Mouse (Mus musculus): Measurements from ENCODE around the gene Fbxw16. TPM values are rescaled to one million over a fixed set of nuclear protein-coding genes. Genes with fewer than 3 reads are reported as not detected.
"Not testable (repeated sequence)": the region's sequence is repeated elsewhere in the genome, so short reads cannot be mapped to it uniquely, and the experiment has no call there.

Gene Fbxw16
- polyA plus RNA-seq (2016; fragmentation: Nextera tagmentation; extraction: Ambion mirVana), result not detected in 2 replicates

- Histone ChIP-seq H3K4me1 (no peaks in the 10 kb centered on the region), H3K4me2 (replicated peaks) (no peak within 1 kb of the TSS), H3K27ac (no peak within 1 kb of the TSS), H3K27me3 (no peaks in the 10 kb centered on the region), H3K9ac (no peak within 1 kb of the TSS), H3K36me3 (no peaks in the 10 kb centered on the region), H3K9me3 (no peaks in the 10 kb centered on the region), H3K4me3 (no peak within 1 kb of the TSS)
- no peak for ATAC-seq (ENCODE audit: insufficient number of reproducible peaks, insufficient read depth, low FRiP score, low TSS enrichment)
Observed at GRCm38 (mm10) chr9:109449040-109449439, at the start of gene Fbxw16. Gene Fbxw16, minus strand, starts transcription at chr9:109449140.

- 64% methylated on average over 1 of the region's 1 CpGs for WGBS
- not testable (repeated sequence) for ATAC-seq (ENCODE audit: insufficient number of reproducible peaks, insufficient read depth, low FRiP score, low TSS enrichment); H3K4me3 ChIP-seq
Observed at GRCm38 (mm10) chr9:109495775-109496174, 46.8 kb upstream of the Fbxw16 start, which contains the start of gene Fbxw19. Gene Fbxw19, minus strand, starts transcription at chr9:109495875.

GRCm38 (mm10) chr9:109432956-109433355 lies 16.0 kb downstream of the Fbxw16 start:
- no peak for ATAC-seq (ENCODE audit: insufficient number of reproducible peaks, insufficient read depth, low FRiP score, low TSS enrichment)
- no peak overlapping the region for H3K27ac ChIP-seq
- H3K4me1 ChIP-seq, result no peaks in the 10 kb centered on the region
- H3K9ac ChIP-seq, result no peak overlapping the region
- H3K36me3 ChIP-seq, result no peaks in the 10 kb centered on the region
- no peak overlapping the region for H3K4me3 ChIP-seq
- H3K27me3 ChIP-seq, result no peaks in the 10 kb centered on the region
- H3K9me3 ChIP-seq, result no peaks in the 10 kb centered on the region
- WGBS, result 87% methylated on average over 1 of the region's 1 CpGs
- H3K4me2 ChIP-seq (replicated peaks), result no peak overlapping the region

More at GRCm38 (mm10) chr9:109495775-109496174, 46.8 kb upstream of the Fbxw16 start, which contains the start of gene Fbxw19:
- not testable (repeated sequence) for H3K9ac ChIP-seq; H3K4me2 ChIP-seq (replicated peaks); H3K9me3 ChIP-seq; H3K4me1 ChIP-seq; H3K27ac ChIP-seq; H3K27me3 ChIP-seq; H3K36me3 ChIP-seq

GRCm38 (mm10) chr9:109404196-109404595 lies 44.7 kb downstream of the Fbxw16 start, which contains the start of gene Fbxw22:
Gene Fbxw22, minus strand, starts transcription at chr9:109404296.
- not testable (repeated sequence) for H3K27ac ChIP-seq; H3K27me3 ChIP-seq; H3K4me2 ChIP-seq (replicated peaks); H3K4me1 ChIP-seq; H3K36me3 ChIP-seq; ATAC-seq (ENCODE audit: insufficient number of reproducible peaks, insufficient read depth, low FRiP score, low TSS enrichment); H3K9ac ChIP-seq; H3K9me3 ChIP-seq; H3K4me3 ChIP-seq
- 77% methylated on average over 4 of the region's 4 CpGs for WGBS

Other genes with a start within 250 kb of the Fbxw16 start
- not detected in 2 replicates for gene Fbxw20, start 214.4 kb downstream of the Fbxw16 start, polyA plus RNA-seq (2016; fragmentation: Nextera tagmentation; extraction: Ambion mirVana)
- gene Fbxw14, start 161.5 kb downstream of the Fbxw16 start, polyA plus RNA-seq (2016; fragmentation: Nextera tagmentation; extraction: Ambion mirVana), result not detected in 2 replicates
- gene Fbxw28, start 109.5 kb downstream of the Fbxw16 start, polyA plus RNA-seq (2016; fragmentation: Nextera tagmentation; extraction: Ambion mirVana), result not detected in 2 replicates
- not detected in 2 replicates for gene Fbxw22, start 44.8 kb downstream of the Fbxw16 start, polyA plus RNA-seq (2016; fragmentation: Nextera tagmentation; extraction: Ambion mirVana)
- gene Fbxw19, start 46.7 kb upstream of the Fbxw16 start, polyA plus RNA-seq (2016; fragmentation: Nextera tagmentation; extraction: Ambion mirVana), result not detected in 2 replicates
- not detected in 2 replicates for gene Fbxw15, start 119.1 kb upstream of the Fbxw16 start, polyA plus RNA-seq (2016; fragmentation: Nextera tagmentation; extraction: Ambion mirVana)
- gene Fbxw24, start 176.9 kb upstream of the Fbxw16 start, polyA plus RNA-seq (2016; fragmentation: Nextera tagmentation; extraction: Ambion mirVana), result not detected in 2 replicates
- not detected in 2 replicates for gene Fbxw25, start 215.5 kb upstream of the Fbxw16 start, polyA plus RNA-seq (2016; fragmentation: Nextera tagmentation; extraction: Ambion mirVana)

Measured in embryonic facial prominence, embryonic 12.5 days (tissue).